Mouse (Mus musculus): Measurements from ENCODE around the gene Dpf1. TPM values are rescaled to one million over a fixed set of nuclear protein-coding genes. Genes with fewer than 3 reads are reported as not detected.

Gene Dpf1
- total and polyA plus RNA-seq, 2 experiments = 0.28 TPM; not detected in 1

DNA sequence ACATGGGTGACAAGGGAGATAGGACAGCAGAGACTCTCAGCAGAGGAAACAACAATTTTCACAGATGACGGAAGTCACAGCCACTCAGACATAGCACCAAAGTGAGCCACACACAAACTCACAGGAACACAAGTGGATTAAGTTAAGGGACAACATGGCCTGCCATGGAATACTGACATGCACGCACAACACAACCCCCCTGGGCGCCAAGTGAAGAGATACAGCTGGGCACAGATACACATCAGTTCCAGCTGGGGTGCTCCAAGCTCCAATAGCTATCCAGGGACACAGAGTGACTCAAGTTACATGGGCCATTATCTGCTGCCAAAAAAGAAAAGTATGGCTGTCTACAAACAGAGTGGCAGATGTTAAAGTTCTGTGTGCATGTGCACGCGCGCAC, 13.9 kb upstream of the Dpf1 start:
- no peaks in the 10 kb centered on the region for H3K27me3 ChIP-seq (ENCODE audit: control insufficient read depth, insufficient read depth, low read length)
- H3K36me3 ChIP-seq (ENCODE audit: control insufficient read depth, insufficient read depth, low read length) = no peaks in the 10 kb centered on the region
- H3K4me1 ChIP-seq (ENCODE audit: control insufficient read depth, insufficient read depth, low read length) = peaks cover 6% of the 10 kb centered on the region
- 0 out of 2 replicates have a peak overlapping the region, but pooled peaks have one; percentile 25 for H3K27ac ChIP-seq (replicated peaks; ENCODE audit: insufficient read depth, low read depth, low read length)
- H3K79me2 ChIP-seq (ENCODE audit: control insufficient read depth, insufficient read depth, low read length) = no peaks in the 10 kb centered on the region
- H3K4me3 ChIP-seq (ENCODE audit: insufficient read depth, low read depth, low read length) = peak overlapping the region; percentile 91
- peak overlapping the region; percentile 55 for H3K9ac ChIP-seq (ENCODE audit: low read depth, low read length)
- WGBS = 89% methylated on average over 6 of the region's 6 CpGs
- DNase-seq (ENCODE audit: extremely low read depth, low read depth, low spot score) = no peak
- TF ChIP-seq POLR2A (IDR thresholded peaks at IDR 0.05; ENCODE audit: extremely low read depth, insufficient read depth, low read length) (no peak), CTCF (IDR thresholded peaks at IDR 0.05; ENCODE audit: low read depth, low read length) (no peak)

- DNase-seq (ENCODE audit: extremely low read depth, low read depth, low spot score) = no peak
- Histone ChIP-seq H3K79me2 (ENCODE audit: control insufficient read depth, insufficient read depth, low read length) (no peaks in the 10 kb centered on the region), H3K9ac (ENCODE audit: low read depth, low read length) (no peak overlapping the region), H3K36me3 (ENCODE audit: control insufficient read depth, insufficient read depth, low read length) (no peaks in the 10 kb centered on the region), H3K27me3 (ENCODE audit: control insufficient read depth, insufficient read depth, low read length) (no peaks in the 10 kb centered on the region), H3K27ac (replicated peaks; ENCODE audit: insufficient read depth, low read depth, low read length) (peak overlapping the region; percentile 20), H3K4me1 (ENCODE audit: control insufficient read depth, insufficient read depth, low read length) (peaks cover 6% of the 10 kb centered on the region), H3K4me3 (ENCODE audit: insufficient read depth, low read depth, low read length) (peak overlapping the region; percentile 3; the same call in 1 of the 2 replicates)
- TF ChIP-seq CTCF (IDR thresholded peaks at IDR 0.05; ENCODE audit: low read depth, low read length) = no peak
- WGBS = 57% methylated on average over 11 of the region's 11 CpGs
Observed at GRCm38 (mm10) chr7:29290691-29291485, 12.9 kb upstream of the Dpf1 start.

DNA sequence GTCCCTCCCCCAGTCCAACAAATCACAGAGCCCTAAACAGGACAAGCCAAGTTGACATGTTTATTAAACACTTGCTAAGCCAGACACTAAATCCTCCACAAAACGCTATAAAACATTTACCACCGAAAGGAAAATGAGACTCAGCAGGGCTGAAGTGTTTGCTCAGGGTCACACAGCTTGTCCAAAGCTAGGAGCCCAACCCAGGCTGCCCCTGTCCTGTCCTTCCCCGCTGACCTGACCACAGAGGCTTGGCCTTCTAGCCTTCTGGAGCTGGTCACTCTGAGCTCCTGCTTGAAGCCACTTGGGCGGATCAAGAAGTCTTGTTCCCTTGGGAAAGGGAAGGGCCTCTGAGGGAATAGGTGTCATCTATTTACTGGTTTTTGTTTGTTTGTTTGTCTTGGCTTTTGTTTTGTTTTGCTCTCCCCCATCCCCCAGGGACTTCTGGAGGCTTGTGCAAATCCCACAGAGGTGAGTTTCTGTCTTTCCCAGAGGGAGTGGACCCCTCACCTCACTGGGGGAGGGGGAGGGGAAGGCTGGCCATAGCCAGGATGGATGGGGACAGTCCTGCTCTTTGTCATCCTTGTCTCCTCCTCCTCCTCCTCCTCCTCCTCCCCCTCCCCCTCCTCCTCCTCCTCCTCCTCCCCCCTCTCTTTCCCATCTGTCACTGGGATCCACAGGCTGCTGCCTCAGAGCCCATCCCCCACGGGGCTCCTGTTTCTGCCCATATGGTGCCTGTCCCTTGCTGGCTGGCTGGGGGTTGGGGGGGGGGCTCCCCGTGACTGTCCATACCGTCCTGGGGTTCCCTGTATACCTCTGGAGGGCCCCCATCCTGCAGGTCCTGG, 11.9 kb upstream of the Dpf1 start:
- 33% methylated on average over 7 of the region's 7 CpGs for WGBS
- Histone ChIP-seq H3K9ac (ENCODE audit: low read depth, low read length) (no peak overlapping the region), H3K4me1 (ENCODE audit: control insufficient read depth, insufficient read depth, low read length) (peaks cover 6% of the 10 kb centered on the region), H3K27me3 (ENCODE audit: control insufficient read depth, insufficient read depth, low read length) (no peaks in the 10 kb centered on the region), H3K79me2 (ENCODE audit: control insufficient read depth, insufficient read depth, low read length) (no peaks in the 10 kb centered on the region), H3K27ac (replicated peaks; ENCODE audit: insufficient read depth, low read depth, low read length) (peak overlapping the region; percentile 20), H3K36me3 (ENCODE audit: control insufficient read depth, insufficient read depth, low read length) (no peaks in the 10 kb centered on the region), H3K4me3 (ENCODE audit: insufficient read depth, low read depth, low read length) (no peak overlapping the region)
- TF ChIP-seq POLR2A (IDR thresholded peaks at IDR 0.05; ENCODE audit: extremely low read depth, insufficient read depth, low read length) (no peak), CTCF (IDR thresholded peaks at IDR 0.05; ENCODE audit: low read depth, low read length) (no peak)
- no peak for DNase-seq (ENCODE audit: extremely low read depth, low read depth, low spot score)

GRCm38 (mm10) chr7:29292458-29293098, 11.2 kb upstream of the Dpf1 start:
- Histone ChIP-seq H3K79me2 (ENCODE audit: control insufficient read depth, insufficient read depth, low read length) (no peaks in the 10 kb centered on the region), H3K27me3 (ENCODE audit: control insufficient read depth, insufficient read depth, low read length) (no peaks in the 10 kb centered on the region), H3K9ac (ENCODE audit: low read depth, low read length) (no peak overlapping the region), H3K4me1 (ENCODE audit: control insufficient read depth, insufficient read depth, low read length) (peaks cover 6% of the 10 kb centered on the region), H3K27ac (replicated peaks; ENCODE audit: insufficient read depth, low read depth, low read length) (peak overlapping the region; percentile 30), H3K4me3 (ENCODE audit: insufficient read depth, low read depth, low read length) (no peak overlapping the region), H3K36me3 (ENCODE audit: control insufficient read depth, insufficient read depth, low read length) (no peaks in the 10 kb centered on the region)
- no peak for DNase-seq (ENCODE audit: extremely low read depth, low read depth, low spot score)
- 77% methylated on average over 8 of the region's 8 CpGs for WGBS
- no peak for TF ChIP-seq POLR2A (IDR thresholded peaks at IDR 0.05; ENCODE audit: extremely low read depth, insufficient read depth, low read length)
- no peak for TF ChIP-seq CTCF (IDR thresholded peaks at IDR 0.05; ENCODE audit: low read depth, low read length)

DNA sequence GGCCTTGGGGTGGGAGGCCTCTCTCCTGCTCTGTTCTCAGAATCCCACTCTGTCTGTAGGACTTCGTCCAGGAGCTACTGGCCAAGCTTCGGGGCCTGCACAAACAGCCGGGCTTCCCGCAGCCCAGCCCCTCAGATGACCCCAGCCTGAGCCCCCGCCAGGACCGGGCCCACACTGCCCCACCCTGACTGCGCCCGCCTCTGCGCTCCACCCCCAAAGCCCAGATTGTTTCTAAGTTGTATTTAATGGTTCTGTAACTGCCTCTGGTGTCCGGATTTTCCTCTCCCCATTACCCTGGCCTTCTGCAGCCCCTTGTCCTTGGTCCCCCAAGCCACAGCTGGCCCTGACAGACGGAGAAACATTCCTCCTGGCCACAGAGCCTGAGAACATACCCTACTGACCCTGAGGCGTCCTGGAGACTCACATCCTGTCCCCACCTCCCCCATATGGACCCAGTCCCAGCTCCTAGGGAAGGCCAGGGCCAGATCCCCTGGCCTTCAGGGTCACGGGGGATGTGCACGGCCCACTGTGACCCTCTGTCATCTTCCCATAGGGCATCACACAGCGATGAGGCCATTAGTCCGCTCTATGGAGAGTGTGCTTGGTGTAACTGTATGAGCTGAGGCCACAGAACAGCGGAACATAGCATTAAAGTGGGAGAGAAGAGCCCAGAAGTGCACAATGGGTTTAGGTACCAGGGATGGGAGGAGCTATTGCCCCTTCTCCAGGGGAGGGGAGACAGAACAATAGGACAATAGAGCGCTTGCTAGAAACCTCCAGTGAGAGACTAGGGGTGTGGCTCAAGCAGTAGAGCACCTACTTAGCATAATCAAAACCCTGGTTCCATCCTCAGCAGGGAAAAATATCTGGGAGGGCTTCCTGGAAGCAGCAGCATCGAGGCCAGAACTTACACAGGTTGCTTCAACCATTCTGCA, 10.4 kb upstream of the Dpf1 start:
- peak overlapping the region; percentile 31 for H3K27ac ChIP-seq (replicated peaks; ENCODE audit: insufficient read depth, low read depth, low read length)
- H3K4me1 ChIP-seq (ENCODE audit: control insufficient read depth, insufficient read depth, low read length) = peaks cover 6% of the 10 kb centered on the region
- H3K4me3 ChIP-seq (ENCODE audit: insufficient read depth, low read depth, low read length) = no peak overlapping the region
- no peaks in the 10 kb centered on the region for H3K27me3 ChIP-seq (ENCODE audit: control insufficient read depth, insufficient read depth, low read length)
- no peaks in the 10 kb centered on the region for H3K79me2 ChIP-seq (ENCODE audit: control insufficient read depth, insufficient read depth, low read length)
- TF ChIP-seq POLR2A (IDR thresholded peaks at IDR 0.05; ENCODE audit: extremely low read depth, insufficient read depth, low read length) = no peak
- no peak for TF ChIP-seq CTCF (IDR thresholded peaks at IDR 0.05; ENCODE audit: low read depth, low read length)
- no peak overlapping the region for H3K9ac ChIP-seq (ENCODE audit: low read depth, low read length)
- H3K36me3 ChIP-seq (ENCODE audit: control insufficient read depth, insufficient read depth, low read length) = no peaks in the 10 kb centered on the region
- DNase-seq (ENCODE audit: extremely low read depth, low read depth, low spot score) = no peak
- 72% methylated on average over 19 of the region's 19 CpGs for WGBS

Data from liver, adult 2 months (tissue).